Mouse (Mus musculus): ENCODE data around the gene Srsf10.

DNA sequence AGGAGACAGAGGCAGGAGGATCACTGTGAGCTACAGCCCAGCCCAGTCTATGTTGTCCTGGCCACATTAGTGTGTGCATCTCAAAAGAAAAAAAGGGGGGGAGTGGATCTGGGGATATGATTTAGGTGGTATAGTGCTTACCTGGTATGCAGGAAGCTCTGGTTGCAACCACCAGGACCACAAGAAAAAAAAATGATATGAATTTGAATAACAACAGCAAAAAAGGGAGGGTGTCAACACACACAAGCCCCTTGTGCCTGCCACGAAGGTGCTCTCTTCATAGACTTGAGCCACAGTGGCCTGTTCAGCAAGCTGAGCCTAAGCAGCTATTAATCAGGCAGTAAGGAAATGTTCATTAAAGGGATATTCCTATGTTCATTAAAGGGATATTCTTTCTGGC is 49.3 kb downstream of the Srsf10 start:
- TF ChIP-seq POLR2A (IDR thresholded peaks at IDR 0.05; ENCODE audit: low read depth, low read length), result no peak
- no peak for TF ChIP-seq CTCF (IDR thresholded peaks at IDR 0.05; ENCODE audit: extremely low read depth, insufficient read depth, insufficient read length, insufficient replicate concordance)
